ENCODE assay signal across 8 mouse cellular contexts in genomic region chr5:38529724-38530428, GRCm38 (mm10). TPM values are rescaled to one million over a fixed set of nuclear protein-coding genes. Genes with fewer than 3 reads are reported as not detected.
A peak's percentile ranks its signal among the peaks of the same experiment; 100 is the strongest.
DNase-seq lines count a peak whose midpoint lies in the region; ATAC-seq and TF ChIP-seq lines count a peak whose summit lies in the region.

No protein-coding gene starts in this region.

- H3K36me3 ChIP-seq in forebrain, embryonic 13.5 days (ENCODE audit: poor library complexity, severe bottlenecking), result peaks cover 96% of the 10 kb centered on the region
- H3K36me3 ChIP-seq in forebrain, embryonic 10.5 days (replicated peaks), result peaks cover 96% of the 10 kb centered on the region
- peaks cover 97% of the 10 kb centered on the region for H3K36me3 ChIP-seq in G1E (replicated peaks)
- peaks cover 96% of the 10 kb centered on the region for H3K36me3 ChIP-seq in hindbrain, embryonic 13.5 days

- no peak overlapping the region for H3K4me2 ChIP-seq in forebrain, embryonic 13.5 days
- no peak overlapping the region for H3K4me2 ChIP-seq in hindbrain, embryonic 13.5 days

- 83% methylated on average over 6 of the region's 6 CpGs for WGBS in forebrain, embryonic 13.5 days
- WGBS in forebrain, embryonic 10.5 days, result 78% methylated on average over 6 of the region's 6 CpGs
- WGBS in hindbrain, embryonic 13.5 days, result 80% methylated on average over 6 of the region's 6 CpGs

- H3K27me3 ChIP-seq in forebrain, embryonic 13.5 days, result no peaks in the 10 kb centered on the region
- no peaks in the 10 kb centered on the region for H3K27me3 ChIP-seq in forebrain, embryonic 10.5 days (ENCODE audit: poor library complexity, severe bottlenecking)
- H3K27me3 ChIP-seq in G1E (ENCODE audit: insufficient read depth, low read length), result no peaks in the 10 kb centered on the region
- H3K27me3 ChIP-seq in hindbrain, embryonic 13.5 days, result no peaks in the 10 kb centered on the region

- no peak overlapping the region for H3K4me3 ChIP-seq in forebrain, embryonic 13.5 days
- H3K4me3 ChIP-seq in forebrain, embryonic 10.5 days, result no peak overlapping the region
- no peak overlapping the region for H3K4me3 ChIP-seq in G1E (ENCODE audit: low read depth, low read length)
- no peak overlapping the region for H3K4me3 ChIP-seq in hindbrain, embryonic 13.5 days

- no peak overlapping the region for H3K27ac ChIP-seq in forebrain, embryonic 13.5 days
- no peak overlapping the region for H3K27ac ChIP-seq in forebrain, embryonic 10.5 days
- no peak overlapping the region for H3K27ac ChIP-seq in hindbrain, embryonic 13.5 days

- no peaks in the 10 kb centered on the region for H3K4me1 ChIP-seq in forebrain, embryonic 13.5 days
- H3K4me1 ChIP-seq in forebrain, embryonic 10.5 days, result no peaks in the 10 kb centered on the region
- no peaks in the 10 kb centered on the region; the same call in 1 of the 2 replicates for H3K4me1 ChIP-seq in G1E (ENCODE audit: insufficient read depth, low read depth, low read length)
- H3K4me1 ChIP-seq in hindbrain, embryonic 13.5 days (replicated peaks), result no peaks in the 10 kb centered on the region

- peak; percentile 62 for TF ChIP-seq CTCF in G1E (IDR thresholded peaks at IDR 0.05; ENCODE audit: low read depth, low read length)

- no peak overlapping the region for H3K9ac ChIP-seq in forebrain, embryonic 13.5 days
- H3K9ac ChIP-seq in hindbrain, embryonic 13.5 days, result no peak overlapping the region

- no peaks in the 10 kb centered on the region for H3K9me3 ChIP-seq in forebrain, embryonic 13.5 days (replicated peaks)
- H3K9me3 ChIP-seq in forebrain, embryonic 10.5 days, result no peaks in the 10 kb centered on the region
- no peaks in the 10 kb centered on the region for H3K9me3 ChIP-seq in G1E (replicated peaks)
- H3K9me3 ChIP-seq in hindbrain, embryonic 13.5 days, result no peaks in the 10 kb centered on the region

- no peak for DNase-seq in forebrain, embryonic 10.5 days (ENCODE audit: extremely low spot score, low spot score)
- DNase-seq in G1E (ENCODE audit: low spot score), result peak; percentile 28
- no peak for DNase-seq in thymus, postnatal 0 days (ENCODE audit: low spot score)
- DNase-seq in heart, adult 11 months, result no peak
- DNase-seq in T-cell, adult 2 months (ENCODE audit: low spot score), result no peak

- peak; percentile 31; the same call in 1 of the 2 replicates for ATAC-seq in forebrain, embryonic 13.5 days
- peak; percentile 51; the same call in 1 of the 2 replicates for ATAC-seq in G1E (ENCODE audit: extremely low read depth, insufficient number of reproducible peaks, low FRiP score, poor library complexity, severe bottlenecking)
- peak; percentile 58 for ATAC-seq in hindbrain, embryonic 13.5 days (ENCODE audit: low FRiP score)
- 0 out of 2 replicates have a peak, but pooled peaks have one; percentile 30 for ATAC-seq in monocyte, adult 5-6 weeks (replicated peaks; ENCODE audit: insufficient number of reproducible peaks, low FRiP score, low TSS enrichment, poor library complexity, severe bottlenecking)

RNA-seq across cellular contexts. Expression of gene Slc2a9, which starts 26.9 kb away (rescaled TPM):
- polyA plus RNA-seq in forebrain, embryonic 13.5 days (2015; fragmentation: Nextera tagmentation; extraction: Ambion mirVana), result 0.05 and 0.28 TPM in 2 replicates
- polyA plus RNA-seq in forebrain, embryonic 10.5 days (2016; fragmentation: Nextera tagmentation; extraction: Ambion mirVana), result 0.22 and 0.47 TPM in 2 replicates
- total RNA-seq in G1E (2014; fragmentation: Nextera tagmentation) (3.5 and 3.7 TPM in 2 replicates), G1E (2017) (4.2 and 5.3 TPM in 2 replicates)
- 0.15 and 0.50 TPM in 2 replicates for polyA plus RNA-seq in G1E (2012)
- polyA plus RNA-seq in hindbrain, embryonic 13.5 days (2015; fragmentation: Nextera tagmentation; extraction: Ambion mirVana), result 0.13 and 0.19 TPM in 2 replicates
- total RNA-seq in monocyte, adult 5-6 weeks (2017), result 10.6 to 16.0 TPM (median 11.7 TPM) in 3 replicates
- 4.7 and 5.2 TPM in 2 replicates for polyA plus RNA-seq in thymus, postnatal 0 days (2015; fragmentation: Nextera tagmentation; extraction: Ambion mirVana)

RNA-seq across cellular contexts. Expression of gene Wdr1, which starts 33.1 kb away (rescaled TPM):
- polyA plus RNA-seq in forebrain, embryonic 13.5 days (2015; fragmentation: Nextera tagmentation; extraction: Ambion mirVana), result 135 and 145 TPM in 2 replicates
- polyA plus RNA-seq in forebrain, embryonic 10.5 days (2016; fragmentation: Nextera tagmentation; extraction: Ambion mirVana), result 171 and 173 TPM in 2 replicates
- total RNA-seq in G1E (2014; fragmentation: Nextera tagmentation), result 105 and 107 TPM in 2 replicates
- total RNA-seq in G1E (2017), result 153 and 158 TPM in 2 replicates
- polyA plus RNA-seq in G1E (2012), result 104 and 121 TPM in 2 replicates
- 149 and 151 TPM in 2 replicates for polyA plus RNA-seq in hindbrain, embryonic 13.5 days (2015; fragmentation: Nextera tagmentation; extraction: Ambion mirVana)
- total RNA-seq in monocyte, adult 5-6 weeks (2017), result 370 to 434 TPM (median 393 TPM) in 3 replicates
- 265 and 280 TPM in 2 replicates for polyA plus RNA-seq in thymus, postnatal 0 days (2015; fragmentation: Nextera tagmentation; extraction: Ambion mirVana)
